Mouse (Mus musculus) heart, adult 2 months (tissue): ENCODE measurements around the gene Prr19.

Experiments used
- CTCF ChIP-seq: fragments of 200-600 bp; IDR thresholded peaks from 2 replicates; pipeline ENCODE4 v1.8.1; 2022; ENCODE audit warnings: antibody characterized with exemption, mild to moderate bottlenecking, moderate library complexity
- EP300 ChIP-seq: fragments of 200-500 bp; IDR thresholded peaks from 2 replicates; pipeline ENCODE4 v1.6.1; 2011; ENCODE audit warnings: low read depth, low read length, control low read depth; ENCODE audit not compliant: insufficient read depth
- POLR2A ChIP-seq: fragments of 200-500 bp; IDR thresholded peaks from 2 replicates; pipeline ENCODE4 v1.6.1; 2011; ENCODE audit warnings: mild to moderate bottlenecking, low read depth, low read length, control low read depth; ENCODE audit not compliant: insufficient read depth

DNA sequence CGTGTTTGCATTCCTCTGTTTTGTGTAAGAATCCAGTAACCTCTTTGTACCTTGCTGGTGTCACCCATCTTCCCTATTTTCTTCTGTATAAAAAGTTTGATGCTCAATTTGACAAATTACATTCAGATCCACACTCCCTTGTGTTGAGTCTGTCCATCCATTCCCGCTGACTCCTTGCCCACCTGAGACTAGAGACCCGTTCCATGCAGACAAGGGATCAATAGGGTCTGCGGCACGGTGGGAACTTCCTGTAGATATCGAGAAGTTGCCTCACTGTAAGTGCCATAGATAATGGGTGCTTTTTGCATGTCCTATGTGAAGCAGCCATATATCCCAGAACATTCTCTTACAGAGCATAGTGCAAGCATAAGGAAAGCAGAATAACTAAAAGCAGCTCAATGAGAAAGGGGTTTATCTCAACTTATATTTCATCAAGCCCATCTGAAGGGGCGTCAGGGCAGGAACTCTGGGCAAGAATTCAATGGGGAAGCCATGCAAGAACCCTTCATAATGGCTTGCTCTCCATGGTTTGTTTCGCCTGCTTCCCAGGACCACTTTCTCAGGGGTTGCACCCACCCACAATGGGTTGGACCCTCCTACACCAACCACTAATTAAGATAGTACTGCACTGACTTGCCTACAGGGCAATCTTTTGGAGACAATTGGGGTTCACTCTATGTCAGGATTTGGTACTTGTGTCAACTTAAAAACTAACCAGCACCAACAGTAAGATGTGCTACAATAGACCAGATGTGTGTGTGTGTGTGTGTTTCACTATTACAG lies 34.8 kb upstream of the Prr19 start:
- no peak for TF ChIP-seq CTCF
- TF ChIP-seq POLR2A, result no peak
- no peak for TF ChIP-seq EP300
